Mouse (Mus musculus): ENCODE data around the gene Ptrh1. TPM values are rescaled to one million over a fixed set of nuclear protein-coding genes. Genes with fewer than 3 reads are reported as not detected.

Ptrh1 gene
- polyA plus RNA-seq, 1 experiment from 2014 or later: 9.0 TPM

- Histone ChIP-seq H3K4me3 (ENCODE audit: inconsistent target) (no peak overlapping the region), H3K27ac (no peak overlapping the region), H3K79me2 (ENCODE audit: inconsistent target) (peaks cover 21% of the 10 kb centered on the region; the same call in 1 of the 2 replicates), H3K36me3 (ENCODE audit: inconsistent target) (peaks cover 20% of the 10 kb centered on the region)
- 94% methylated on average over 17 of the region's 18 CpGs for WGBS (ENCODE audit: missing documents)
Observed at GRCm38 (mm10) chr2:32742173-32742531, 33.4 kb upstream of the Ptrh1 start.

DNA sequence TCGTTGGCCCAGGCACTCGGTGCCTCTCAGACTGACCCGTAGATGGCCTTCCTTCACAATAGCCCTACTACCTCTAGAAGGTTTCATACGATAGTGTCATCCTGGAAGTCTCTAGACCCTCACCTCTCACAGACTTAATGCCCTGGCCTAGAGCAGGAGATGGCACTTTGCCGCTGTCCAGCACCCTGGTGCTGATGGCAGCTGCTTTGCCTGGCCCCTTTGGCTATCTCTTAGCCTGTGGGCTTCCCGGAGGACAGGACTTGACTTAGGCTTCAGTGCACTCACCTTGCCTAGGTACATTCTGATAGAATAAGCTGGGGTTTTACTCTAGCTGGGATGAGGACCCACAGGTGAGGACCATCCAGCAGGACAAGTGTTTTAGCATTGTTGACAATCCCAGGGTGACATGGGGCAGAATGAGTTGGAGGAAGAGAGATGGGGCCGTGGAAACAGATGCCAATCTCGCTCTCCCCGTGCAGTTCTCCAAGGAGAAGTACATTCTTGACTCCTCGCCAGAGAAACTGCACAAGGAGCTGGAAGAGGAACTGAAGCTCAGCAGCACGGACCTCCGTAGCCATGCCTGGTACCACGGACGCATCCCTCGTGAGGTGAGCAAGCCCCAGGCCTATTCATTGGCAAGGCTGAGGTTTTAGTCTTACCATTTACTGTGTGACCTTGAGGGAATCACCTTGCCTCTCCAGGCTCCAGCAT lies 31.2 kb upstream of the Ptrh1 start:
- WGBS (ENCODE audit: missing documents): 42% methylated on average over 15 of the region's 15 CpGs
- Histone ChIP-seq H3K4me3 (ENCODE audit: inconsistent target) (no peak overlapping the region), H3K36me3 (ENCODE audit: inconsistent target) (peaks cover 42% of the 10 kb centered on the region), H3K27ac (no peak overlapping the region), H3K79me2 (ENCODE audit: inconsistent target) (peaks cover 18% of the 10 kb centered on the region; the same call in 1 of the 2 replicates)

DNA sequence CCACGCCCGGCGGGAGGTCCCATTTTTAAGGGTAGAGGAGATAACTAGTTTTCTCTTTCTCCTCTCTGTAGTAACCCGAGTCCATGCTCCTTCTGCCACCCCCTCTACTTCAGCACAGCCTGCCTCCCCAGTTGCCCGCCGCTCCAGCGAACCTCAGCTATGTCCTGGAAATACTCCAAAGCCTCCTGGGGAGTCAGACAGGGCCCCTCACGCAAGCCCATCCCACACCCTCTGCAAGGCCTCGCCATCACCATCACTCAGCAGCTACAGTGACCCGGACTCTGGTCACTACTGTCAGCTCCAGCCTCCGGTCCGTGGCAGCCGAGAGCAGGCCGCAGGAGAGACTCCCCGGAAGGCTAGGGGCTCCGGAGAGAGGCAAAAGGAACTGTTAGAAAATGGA lies 26.5 kb upstream of the Ptrh1 start:
- Histone ChIP-seq H3K79me2 (ENCODE audit: inconsistent target) (no peaks in the 10 kb centered on the region), H3K27ac (no peak overlapping the region), H3K4me3 (ENCODE audit: inconsistent target) (no peak overlapping the region), H3K36me3 (ENCODE audit: inconsistent target) (peaks cover 76% of the 10 kb centered on the region)
- WGBS (ENCODE audit: missing documents): 93% methylated on average over 14 of the region's 16 CpGs

DNA sequence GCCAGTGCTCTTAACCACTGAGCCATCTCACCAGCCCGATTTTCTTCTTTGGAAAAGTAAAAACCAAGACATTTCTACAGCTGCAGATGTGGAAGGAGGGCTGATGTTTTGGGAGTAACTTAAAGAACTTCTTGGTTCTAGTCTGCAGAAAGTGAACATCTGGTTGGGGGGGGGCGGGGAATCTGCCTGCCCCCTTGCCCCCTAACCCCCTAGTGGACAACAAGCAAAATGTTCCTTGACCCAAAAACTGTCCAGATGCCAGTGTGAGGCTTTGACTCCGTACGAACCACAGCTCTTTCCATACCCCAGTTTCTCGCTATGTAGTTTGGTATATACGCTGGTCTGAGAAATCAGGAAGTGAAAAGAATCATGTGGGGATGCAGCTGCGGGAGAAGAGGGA lies 25.4 kb upstream of the Ptrh1 start:
- WGBS (ENCODE audit: missing documents): 65% methylated on average over 7 of the region's 7 CpGs
- Histone ChIP-seq H3K79me2 (ENCODE audit: inconsistent target) (no peaks in the 10 kb centered on the region), H3K36me3 (ENCODE audit: inconsistent target) (peaks cover 82% of the 10 kb centered on the region)

GRCm38 (mm10) chr2:32750887-32751664 lies 24.5 kb upstream of the Ptrh1 start:
- 94% methylated on average over 27 of the region's 31 CpGs for WGBS (ENCODE audit: missing documents)
- Histone ChIP-seq H3K27ac (no peak overlapping the region), H3K79me2 (ENCODE audit: inconsistent target) (no peaks in the 10 kb centered on the region), H3K4me3 (ENCODE audit: inconsistent target) (no peak overlapping the region), H3K36me3 (ENCODE audit: inconsistent target) (peaks cover 73% of the 10 kb centered on the region)

More for the DNA sequence above, 25.4 kb upstream of the Ptrh1 start:
- H3K27ac ChIP-seq: no peak overlapping the region
- H3K4me3 ChIP-seq (ENCODE audit: inconsistent target): no peak overlapping the region

- Histone ChIP-seq H3K79me2 (ENCODE audit: inconsistent target) (no peaks in the 10 kb centered on the region), H3K36me3 (ENCODE audit: inconsistent target) (peaks cover 68% of the 10 kb centered on the region), H3K4me3 (ENCODE audit: inconsistent target) (no peak overlapping the region), H3K27ac (no peak overlapping the region)
- 98% methylated on average over 7 of the region's 10 CpGs for WGBS (ENCODE audit: missing documents)
Observed at GRCm38 (mm10) chr2:32751665-32752033, 23.9 kb upstream of the Ptrh1 start.

GRCm38 (mm10) chr2:32752181-32752580 lies 23.4 kb upstream of the Ptrh1 start:
- WGBS (ENCODE audit: missing documents): 80% methylated on average over 8 of the region's 10 CpGs
- Histone ChIP-seq H3K79me2 (ENCODE audit: inconsistent target) (no peaks in the 10 kb centered on the region), H3K36me3 (ENCODE audit: inconsistent target) (peaks cover 62% of the 10 kb centered on the region), H3K27ac (no peak overlapping the region), H3K4me3 (ENCODE audit: inconsistent target) (no peak overlapping the region)

DNA sequence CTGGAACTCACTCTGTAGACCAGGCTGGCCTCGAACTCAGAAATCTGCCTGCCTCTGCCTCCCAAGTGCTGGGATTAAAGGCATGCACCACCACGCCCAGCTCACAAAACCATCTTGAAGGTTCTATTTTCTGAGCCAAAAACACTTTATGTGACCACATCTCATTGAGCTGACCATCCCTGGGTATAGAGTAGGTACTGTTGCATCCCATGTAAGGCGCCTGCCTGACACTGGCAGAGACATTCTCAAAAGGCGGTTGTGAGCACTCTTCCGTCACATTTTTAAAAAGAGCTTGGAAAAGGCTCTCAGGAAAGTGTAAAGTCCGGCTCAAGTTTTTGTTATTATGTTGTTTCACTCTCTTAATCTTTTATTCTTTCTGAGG lies 18.9 kb upstream of the Ptrh1 start:
- H3K27ac ChIP-seq: no peak overlapping the region
- WGBS (ENCODE audit: missing documents): 42% methylated on average over 6 of the region's 6 CpGs
- no peaks in the 10 kb centered on the region; the same call in 1 of the 2 replicates for H3K79me2 ChIP-seq (ENCODE audit: inconsistent target)
- H3K4me3 ChIP-seq (ENCODE audit: inconsistent target): no peak overlapping the region
- peaks cover 44% of the 10 kb centered on the region for H3K36me3 ChIP-seq (ENCODE audit: inconsistent target)

DNA sequence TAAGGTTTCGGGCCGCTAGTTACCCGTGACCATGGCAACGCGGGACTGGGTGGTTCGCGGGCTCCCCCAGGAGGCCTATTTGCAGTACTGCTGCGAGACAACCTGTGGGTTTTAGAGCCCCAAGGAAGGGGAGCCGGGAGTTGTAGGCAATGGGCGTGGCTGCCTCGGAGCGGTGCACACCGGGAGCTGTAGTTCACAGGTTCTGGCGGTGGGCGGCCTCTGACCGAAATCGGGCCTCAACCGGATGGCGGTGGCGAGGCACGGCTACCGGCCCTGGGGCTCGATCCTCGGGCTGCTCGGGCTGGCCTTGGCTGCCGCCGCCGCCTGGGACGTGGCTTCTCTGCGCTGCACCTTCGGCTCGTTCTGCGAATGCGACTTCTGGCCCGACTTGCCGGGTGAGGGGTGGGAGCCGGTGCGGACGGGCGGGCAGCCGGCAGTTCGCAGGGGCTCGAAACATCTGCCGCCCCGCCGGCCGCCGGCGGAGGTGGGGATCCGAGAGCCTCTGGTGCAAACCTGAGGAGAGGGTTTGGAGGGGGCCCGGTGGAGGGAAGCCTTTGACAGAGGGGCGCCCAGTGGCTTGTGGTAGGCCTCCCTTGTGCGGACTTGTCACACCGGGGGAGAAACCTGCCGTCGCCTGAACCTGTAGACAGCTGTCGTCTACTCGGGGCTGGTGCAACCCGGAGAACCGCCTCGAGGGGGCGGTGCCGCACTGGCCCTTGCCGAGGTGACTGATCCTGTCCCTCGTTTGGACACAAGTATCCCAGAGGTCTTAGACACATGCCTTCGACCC lies 18.3 kb upstream of the Ptrh1 start, which contains the start of gene Tor2a:
Tor2a (plus strand) TSS at position 179 of the 790 bp plus-strand sequence.
- peak within 1 kb of the TSS; percentile 28 for H3K4me3 ChIP-seq (ENCODE audit: inconsistent target)
- H3K27ac ChIP-seq: no peak within 1 kb of the TSS
- 1% methylated on average over 57 of the region's 66 CpGs for WGBS (ENCODE audit: missing documents)
- peaks cover 44% of the 10 kb centered on the region for H3K36me3 ChIP-seq (ENCODE audit: inconsistent target)
- H3K79me2 ChIP-seq (ENCODE audit: inconsistent target): no peaks in the 10 kb centered on the region; the same call in 1 of the 2 replicates

DNA sequence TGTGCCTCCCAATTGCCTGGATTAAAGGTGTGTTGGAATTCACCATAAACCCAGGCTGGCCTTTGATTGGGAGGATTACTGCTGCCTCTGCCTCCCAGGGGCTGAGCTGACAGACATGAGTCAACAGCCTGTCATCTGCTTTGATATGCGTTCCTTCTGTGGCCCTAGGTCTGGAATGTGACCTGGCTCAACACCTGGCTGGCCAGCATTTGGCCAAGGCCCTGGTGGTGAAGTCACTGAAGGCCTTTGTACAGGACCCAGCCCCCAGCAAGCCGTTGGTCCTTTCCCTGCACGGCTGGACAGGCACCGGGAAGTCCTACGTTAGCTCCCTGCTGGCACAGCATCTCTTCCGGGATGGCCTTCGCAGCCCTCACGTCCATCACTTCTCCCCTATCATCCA lies 17.1 kb upstream of the Ptrh1 start:
- Histone ChIP-seq H3K79me2 (ENCODE audit: inconsistent target) (no peaks in the 10 kb centered on the region; the same call in 1 of the 2 replicates), H3K4me3 (ENCODE audit: inconsistent target) (no peak overlapping the region), H3K36me3 (ENCODE audit: inconsistent target) (peaks cover 44% of the 10 kb centered on the region), H3K27ac (no peak overlapping the region)
- 96% methylated on average over 5 of the region's 8 CpGs for WGBS (ENCODE audit: missing documents)

- no peaks in the 10 kb centered on the region; the same call in 1 of the 2 replicates for H3K79me2 ChIP-seq (ENCODE audit: inconsistent target)
- no peak overlapping the region for H3K4me3 ChIP-seq (ENCODE audit: inconsistent target)
- H3K36me3 ChIP-seq (ENCODE audit: inconsistent target): peaks cover 39% of the 10 kb centered on the region
- H3K27ac ChIP-seq: no peak overlapping the region
- 96% methylated on average over 2 of the region's 2 CpGs for WGBS (ENCODE audit: missing documents)
Observed at GRCm38 (mm10) chr2:32759001-32759400, 16.6 kb upstream of the Ptrh1 start.

DNA sequence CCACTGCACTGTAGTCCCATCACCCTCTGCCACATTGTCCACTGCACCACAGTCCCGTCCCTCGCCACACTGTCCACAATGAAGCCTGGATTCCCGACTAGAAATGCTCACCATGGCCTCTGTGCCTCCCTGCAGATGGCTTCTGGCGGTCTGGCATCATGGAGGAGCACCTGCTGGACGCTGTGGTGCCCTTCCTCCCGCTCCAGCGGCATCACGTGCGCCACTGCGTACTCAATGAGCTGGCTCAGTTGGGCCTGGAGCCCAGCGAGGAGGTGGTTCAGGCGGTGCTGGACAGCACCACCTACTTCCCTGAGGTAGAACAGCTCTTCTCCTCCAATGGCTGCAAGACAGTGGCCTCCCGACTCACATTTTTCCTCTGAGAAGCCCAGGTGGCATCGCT lies 14.2 kb upstream of the Ptrh1 start:
- H3K79me2 ChIP-seq (ENCODE audit: inconsistent target): no peaks in the 10 kb centered on the region; the same call in 1 of the 2 replicates
- 95% methylated on average over 14 of the region's 14 CpGs for WGBS (ENCODE audit: missing documents)
- H3K27ac ChIP-seq: no peak overlapping the region
- no peak overlapping the region for H3K4me3 ChIP-seq (ENCODE audit: inconsistent target)
- peaks cover 31% of the 10 kb centered on the region; the same call in 1 of the 2 replicates for H3K36me3 ChIP-seq (ENCODE audit: inconsistent target)

DNA sequence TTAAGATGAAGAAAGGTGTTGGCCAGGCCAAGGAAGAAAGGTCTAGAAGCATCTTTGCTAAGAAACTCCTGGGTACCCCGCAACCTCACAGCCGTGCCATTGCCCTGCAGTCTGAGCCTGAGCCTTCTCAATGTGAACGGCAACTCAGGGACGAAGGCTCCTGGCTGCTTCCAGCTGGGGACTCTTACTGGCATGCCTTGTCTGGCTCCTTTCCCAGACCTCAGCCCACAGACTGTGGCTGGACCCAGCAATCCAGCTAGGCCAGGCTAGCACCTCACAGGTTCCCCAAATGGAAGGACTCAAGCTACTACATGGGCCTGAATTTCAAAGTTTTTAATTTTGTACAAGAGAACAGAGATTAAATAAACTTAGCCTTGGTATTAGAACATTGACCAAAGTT lies 13.7 kb upstream of the Ptrh1 start:
- Histone ChIP-seq H3K79me2 (ENCODE audit: inconsistent target) (no peaks in the 10 kb centered on the region; the same call in 1 of the 2 replicates), H3K36me3 (ENCODE audit: inconsistent target) (peaks cover 31% of the 10 kb centered on the region; the same call in 1 of the 2 replicates), H3K4me3 (ENCODE audit: inconsistent target) (no peak overlapping the region), H3K27ac (no peak overlapping the region)
- WGBS (ENCODE audit: missing documents): 96% methylated on average over 4 of the region's 4 CpGs

GRCm38 (mm10) chr2:32763353-32763752 lies 12.2 kb upstream of the Ptrh1 start:
- H3K36me3 ChIP-seq (ENCODE audit: inconsistent target): peaks cover 31% of the 10 kb centered on the region; the same call in 1 of the 2 replicates

More at GRCm38 (mm10) chr2:32763353-32763752, 12.2 kb upstream of the Ptrh1 start:
- Histone ChIP-seq H3K4me3 (ENCODE audit: inconsistent target) (no peak overlapping the region), H3K27ac (no peak overlapping the region), H3K79me2 (ENCODE audit: inconsistent target) (no peaks in the 10 kb centered on the region; the same call in 1 of the 2 replicates)
- WGBS (ENCODE audit: missing documents): 68% methylated on average over 3 of the region's 3 CpGs

Data from macrophage (primary cell).